Mouse (Mus musculus): ENCODE results near the gene Plekhh1.

DNA sequence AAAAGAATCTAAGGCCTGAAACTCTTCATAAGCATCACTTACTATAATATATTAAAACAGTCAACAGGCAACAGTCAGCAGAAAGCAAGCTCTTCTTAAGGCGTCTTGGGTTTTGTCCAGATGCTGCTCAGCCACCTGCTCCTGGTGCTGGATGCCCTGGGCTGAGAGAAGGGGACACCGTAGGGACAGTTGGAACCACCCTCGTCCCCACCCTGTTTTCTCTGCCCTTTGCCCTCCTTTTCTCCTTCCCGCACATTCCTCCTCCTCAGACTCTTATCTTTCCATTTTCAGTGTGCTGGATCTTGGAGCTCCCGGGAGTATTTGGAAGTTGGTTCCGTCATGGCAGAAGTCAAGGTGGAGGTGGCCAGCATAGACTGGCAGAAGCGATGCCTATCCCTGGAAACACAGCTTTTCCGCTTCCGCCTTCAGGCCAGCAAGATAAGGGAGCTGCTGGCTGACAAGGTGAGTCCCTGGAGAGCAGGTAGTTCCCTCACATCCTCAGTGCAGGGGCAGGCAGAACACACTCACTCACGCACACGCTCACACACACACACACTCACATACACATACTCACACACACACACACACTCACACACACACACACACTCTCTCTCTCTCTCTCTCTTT lies 11.4 kb downstream of the Plekhh1 start:
- TF ChIP-seq POLR2A (IDR thresholded peaks at IDR 0.05; ENCODE audit: insufficient read depth, low read depth, low read length) (no peak), CTCF (IDR thresholded peaks at IDR 0.05; ENCODE audit: insufficient read depth, low read depth, low read length) (no peak)
